Mouse (Mus musculus) bone marrow, adult 2 months (tissue): Measurements from ENCODE around the gene Samt4. TPM values are rescaled to one million over a fixed set of nuclear protein-coding genes. Genes with fewer than 3 reads are reported as not detected.
"Not testable (repeated sequence)": the region's sequence is repeated elsewhere in the genome, so short reads cannot be mapped to it uniquely, and the experiment has no call there.

ENCODE experiments used
- H3K27ac ChIP-seq: fragments of 200-500 bp; 2 replicates; pipeline ENCODE4 v1.5.1; 2012; ENCODE audit warnings: low read depth, mild to moderate bottlenecking, control low read depth, inconsistent platforms, low read length; ENCODE audit not compliant: control insufficient read depth, poor library complexity, insufficient read depth
- H3K4me1 ChIP-seq: fragments of 200-500 bp; 2 replicates; pipeline ENCODE4 v1.6.1; 2011; ENCODE audit warnings: low read length; ENCODE audit not compliant: control insufficient read depth, insufficient read depth
- H3K4me3 ChIP-seq: fragments of 200-500 bp; replicated peaks from 2 replicates; pipeline ENCODE3; 2011; ENCODE audit warnings: mild to moderate bottlenecking, low read depth, low read length, control low read depth; ENCODE audit not compliant: control insufficient read depth
- CTCF ChIP-seq: fragments of 200-500 bp; IDR thresholded peaks from 2 replicates; pipeline ENCODE4 v1.5.1; 2011; ENCODE audit warnings: low read length, control low read depth; ENCODE audit not compliant: control insufficient read depth, insufficient read depth
- POLR2A ChIP-seq: fragments of 200-500 bp; IDR thresholded peaks from 2 replicates; pipeline ENCODE4 v1.6.1; 2011; ENCODE audit warnings: low read depth, mild to moderate bottlenecking, control low read depth, low read length, borderline replicate concordance; ENCODE audit not compliant: control insufficient read depth
- WGBS: fragments of 180-500 bp; shearing (Covaris S2); methylation state at CpG from one replicate; pipeline ENCODE4 v1.1.7; 2018; 5-methylcytosine and 5-hydroxymethylcytosine counted together
- polyA plus RNA-seq: library from polyadenylated mRNA; stranded (reverse); fragments of >200 nt; gene quantifications from 2 replicates; pipeline ENCODE4 v1.2.4, GENCODE M21; 2011; ENCODE audit warnings: low replicate concordance; ENCODE audit not compliant: missing spikeins, insufficient read depth, insufficient read length

Gene Samt4
- not detected in 2 replicates for polyA plus RNA-seq

- no peak for TF ChIP-seq CTCF
- TF ChIP-seq POLR2A, result no peak
- Histone ChIP-seq H3K27ac (no peak within 1 kb of the TSS), H3K4me1 (no peaks in the 10 kb centered on the region), H3K4me3 (no peak within 1 kb of the TSS)
Observed at GRCm38 (mm10) chrX:154481702-154482101, at the start of gene Samt4. Gene Samt4, plus strand, starts transcription at chrX:154482002.

- H3K4me3 ChIP-seq, H3K27ac ChIP-seq, H3K4me1 ChIP-seq: not testable (repeated sequence)
Observed at GRCm38 (mm10) chrX:154443696-154444095, 38.1 kb upstream of the Samt4 start.

GRCm38 (mm10) chrX:154468386-154468785 is 13.4 kb upstream of the Samt4 start:
- not testable (repeated sequence) for H3K4me3 ChIP-seq, H3K27ac ChIP-seq, H3K4me1 ChIP-seq
- 60% methylated on average over 3 of the region's 3 CpGs for WGBS

Other genes starting within 250 kb of the Samt4 start
- gene 4930524N10Rik, start 138.6 kb upstream of the Samt4 start, polyA plus RNA-seq, result not detected in 2 replicates
- gene Samt2, start 97.4 kb downstream of the Samt4 start, polyA plus RNA-seq, result not detected in 2 replicates